Mouse (Mus musculus) left cerebral cortex, postnatal 10 days (tissue): ENCODE data around the gene Taf1b. TPM values are rescaled to one million over a fixed set of nuclear protein-coding genes. Genes with fewer than 3 reads are reported as not detected.

Experiments used
- DNase-seq, 2 experiments: peaks; one replicate each; pipeline ENCODE4 v3.0.0; 2021 to 2022; ENCODE audit warnings: low spot score in 2 of 2, mixed read lengths in 1 of 2; ENCODE audit errors: extremely low spot score in 1 of 2
- intact Hi-C: fragments of 180-260 bp; cut with DNase I; formaldehyde crosslinking; loops from one replicate; pipeline ENCODE4 v1.15.1; 2025
- total RNA-seq, 2 experiments: library from RNA; stranded (reverse); gene quantifications; 2 replicates each; pipeline ENCODE4 v1.2.3; 2021

The Taf1b gene
- total RNA-seq, 2 experiments from 2014 or later, result 34.8 to 36.1 TPM

DNA sequence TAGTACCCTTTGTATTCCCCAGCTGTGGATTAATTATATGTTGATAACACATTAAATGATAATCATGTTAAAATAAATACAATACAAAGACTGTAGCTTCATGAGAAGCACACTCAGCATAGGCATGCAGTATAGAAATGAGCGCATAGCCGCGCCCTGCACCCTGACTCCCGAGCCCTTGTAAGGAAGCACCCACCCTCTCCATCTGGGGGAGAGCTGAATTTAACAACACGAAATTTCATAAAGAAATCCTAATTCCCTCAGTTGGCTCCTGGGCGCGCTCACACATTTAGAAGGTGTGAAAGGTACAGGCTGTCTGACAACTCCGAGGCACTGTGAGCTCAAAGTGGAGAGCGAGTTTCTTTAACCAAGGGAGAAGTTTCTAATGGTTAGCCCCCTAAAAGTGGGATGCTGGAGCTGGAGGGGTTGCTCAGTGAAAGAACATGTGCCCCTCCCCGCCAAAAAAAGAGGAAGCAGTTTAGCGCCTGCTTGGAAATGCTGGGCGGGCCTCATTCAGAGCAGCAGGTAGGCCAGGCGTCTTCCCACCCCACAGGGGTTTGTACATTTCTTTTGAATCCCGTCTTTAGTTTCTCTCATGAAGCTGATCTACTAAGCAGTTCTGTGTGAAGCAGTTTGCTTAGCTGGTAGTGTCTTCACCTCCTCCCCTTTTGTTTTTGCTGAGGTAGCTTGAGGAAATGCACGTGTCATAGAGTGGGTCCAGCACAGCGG lies 43.4 kb downstream of the Taf1b start:
- intact Hi-C loops, result no loop called here
- no peak for DNase-seq

DNA sequence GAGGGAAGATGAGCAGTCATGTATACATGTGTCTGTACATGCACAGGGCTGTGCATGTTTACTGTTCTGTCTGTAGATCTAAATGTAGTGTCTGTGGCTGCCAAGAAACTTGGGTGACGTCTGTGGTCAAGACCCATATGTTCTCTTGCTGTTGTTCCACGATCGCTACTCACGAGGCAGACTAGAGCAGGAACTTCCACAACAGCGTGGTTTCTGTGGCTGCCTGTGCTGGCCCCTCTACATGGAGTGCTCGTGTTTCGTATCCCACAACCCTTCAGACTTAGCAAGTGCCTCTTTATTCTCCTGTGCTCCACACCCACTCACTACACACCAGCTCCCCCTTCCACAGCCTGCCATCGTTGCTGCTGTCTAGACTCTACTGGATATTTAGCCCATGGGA lies 49.5 kb downstream of the Taf1b start:
- no peak for DNase-seq
- intact Hi-C loops, result no loop called here

GRCm38 (mm10) chr12:24548885-24549284 lies 50.7 kb downstream of the Taf1b start:
- intact Hi-C loops, result no loop called here
- no peak for DNase-seq

DNA sequence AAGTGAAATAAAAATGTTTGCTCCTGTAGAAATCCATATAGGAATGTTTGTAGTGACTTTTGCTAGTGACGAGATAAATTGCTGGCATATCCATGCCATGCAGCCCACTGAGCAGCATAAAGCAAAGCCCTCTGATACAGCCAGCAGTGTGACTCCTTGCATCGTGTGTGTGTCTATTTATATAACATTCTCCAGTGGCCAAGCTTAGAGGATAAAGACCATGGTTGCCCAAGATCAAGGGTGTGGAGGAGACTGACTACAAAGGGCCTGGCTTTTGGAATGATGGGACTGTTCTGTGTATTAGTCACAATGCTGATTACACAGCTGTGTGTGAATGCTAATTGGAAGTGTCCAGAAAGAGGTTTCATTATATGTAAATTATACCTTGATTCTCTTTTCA lies 54.4 kb downstream of the Taf1b start:
- intact Hi-C loops, result no loop called here
- no peak for DNase-seq

- intact Hi-C loops, result no loop called here
- DNase-seq, result no peak
Measured at GRCm38 (mm10) chr12:24555976-24556375, 57.8 kb downstream of the Taf1b start.

- DNase-seq, result no peak
- intact Hi-C loops, result no loop called here
Measured at GRCm38 (mm10) chr12:24563395-24563960, 65.3 kb downstream of the Taf1b start.

DNA sequence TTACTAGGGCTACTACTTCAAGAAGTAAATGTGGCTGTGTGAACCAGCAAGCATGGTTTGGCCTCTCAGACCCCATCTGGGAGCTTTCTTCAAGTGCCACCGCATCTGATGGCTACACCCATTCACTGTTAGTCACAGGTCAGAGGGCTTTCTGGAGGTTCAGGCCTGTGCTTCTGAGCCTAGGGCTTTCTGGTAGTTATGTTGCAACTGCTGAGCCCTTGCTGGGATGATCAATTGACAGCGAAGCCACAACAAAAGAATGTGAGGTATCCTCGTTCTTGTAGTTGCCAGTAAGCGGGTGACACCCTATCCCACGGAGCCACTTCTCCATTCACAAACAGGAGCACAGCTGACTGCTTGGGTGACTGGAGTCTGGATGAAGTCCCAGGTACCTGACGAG lies 67.2 kb downstream of the Taf1b start:
- intact Hi-C loops, result no loop called here
- no peak for DNase-seq

DNA sequence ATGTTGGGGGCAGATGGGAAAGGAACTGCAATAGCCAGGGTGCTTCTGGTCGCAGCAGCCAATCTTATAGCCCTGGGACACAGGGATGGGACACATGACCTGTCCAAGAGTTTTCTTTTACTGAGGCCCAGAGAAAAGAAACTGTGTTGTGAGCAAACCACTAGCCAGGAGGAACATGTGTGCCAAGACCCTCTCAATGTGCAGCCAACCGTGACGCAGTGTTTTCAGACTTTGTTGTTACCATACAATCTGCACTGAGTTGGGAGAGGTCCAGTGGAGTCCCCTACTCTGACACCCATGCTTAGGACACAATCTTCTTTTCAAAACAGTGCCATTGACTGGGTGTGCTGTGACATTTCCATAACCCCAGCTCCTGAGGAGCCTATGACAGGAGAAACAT lies 69.4 kb downstream of the Taf1b start:
- no peak for DNase-seq
- intact Hi-C loops, result no loop called here

GRCm38 (mm10) chr12:24571523-24572392 lies 73.6 kb downstream of the Taf1b start, which contains the start of gene Grhl1:
Gene Grhl1 (plus strand): TSS chr12:24572283.
- intact Hi-C loops, result loop anchor here (5.0 kb wide), 2 partner anchors 34 to 49 kb away; no protein-coding TSS in a partner anchor
- peak; percentile 90 to 97 for DNase-seq

DNA sequence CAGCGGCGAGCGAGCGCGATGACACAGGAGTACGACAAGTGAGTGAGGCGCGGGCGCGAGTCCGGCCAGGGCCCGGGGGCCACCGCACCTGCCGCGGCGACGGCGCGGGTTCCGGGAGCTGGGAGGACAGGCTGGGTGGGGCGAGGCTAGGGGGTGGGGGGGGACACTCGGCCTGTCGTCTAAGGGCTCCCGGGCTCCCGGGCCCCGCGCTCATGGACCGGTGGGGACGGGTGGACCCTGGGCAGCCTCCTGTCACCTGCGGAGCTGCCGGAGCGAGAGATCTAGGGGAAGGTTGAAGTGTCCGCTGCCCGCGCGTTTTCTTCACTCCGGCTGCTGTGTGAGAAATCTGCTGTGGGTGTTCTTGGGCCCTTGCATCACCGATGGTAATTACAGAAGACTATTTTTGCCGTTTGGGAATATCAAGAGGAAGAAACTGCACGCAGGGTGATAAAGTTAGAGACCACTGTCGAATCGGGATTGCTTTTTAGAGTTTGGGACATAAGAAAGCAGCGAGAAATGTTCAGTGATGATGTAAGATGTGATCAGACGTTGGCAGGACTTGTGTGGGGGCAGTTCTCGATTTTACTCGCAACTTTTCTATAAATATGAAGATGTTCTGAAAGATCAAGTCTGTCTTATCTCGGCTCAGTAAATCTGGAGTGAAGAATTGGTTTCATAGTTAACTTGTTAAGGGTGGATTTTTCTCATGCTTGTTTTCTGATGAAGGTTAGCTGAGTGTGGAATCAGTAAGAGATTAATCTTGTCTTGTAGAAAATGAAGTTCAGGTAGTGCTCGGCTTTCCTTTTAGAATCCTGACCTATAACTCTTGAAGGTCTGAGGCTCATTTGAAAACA lies 74.5 kb downstream of the Taf1b start:
- intact Hi-C loops, result loop anchor here (5.0 kb wide), 2 partner anchors 35 to 50 kb away; no protein-coding TSS in a partner anchor
- DNase-seq, result no peak

- intact Hi-C loops, result loop anchor here (5.0 kb wide), 2 partner anchors 36 to 51 kb away; no protein-coding TSS in a partner anchor
- no peak for DNase-seq
Measured at GRCm38 (mm10) chr12:24573275-24573580, 75.1 kb downstream of the Taf1b start.

GRCm38 (mm10) chr12:24574870-24575269 lies 76.7 kb downstream of the Taf1b start:
- no peak for DNase-seq
- intact Hi-C loops, result loop anchor here (5.0 kb wide), 2 partner anchors 38 to 53 kb away; no protein-coding TSS in a partner anchor

DNA sequence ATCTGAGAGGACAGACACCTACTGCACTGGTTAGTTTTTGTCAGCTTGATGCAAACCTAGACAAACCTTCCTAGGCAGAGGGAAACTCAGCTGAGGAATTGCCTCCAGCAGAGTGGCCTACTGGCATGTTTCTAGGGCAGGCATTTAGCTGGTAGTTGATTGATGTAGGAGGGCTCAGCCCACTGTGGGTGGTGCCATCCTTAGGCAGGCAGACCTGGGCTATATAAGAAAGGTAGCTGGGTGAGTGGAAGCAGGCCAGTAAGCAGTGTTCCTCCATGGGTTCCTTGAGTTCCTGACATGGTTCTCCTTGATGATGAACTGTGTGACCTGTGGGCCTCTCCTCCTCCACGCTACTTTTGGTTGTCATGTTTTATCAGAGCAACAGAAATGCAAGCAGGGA lies 82.3 kb downstream of the Taf1b start:
- DNase-seq, result no peak
- intact Hi-C loops, result no loop called here

DNA sequence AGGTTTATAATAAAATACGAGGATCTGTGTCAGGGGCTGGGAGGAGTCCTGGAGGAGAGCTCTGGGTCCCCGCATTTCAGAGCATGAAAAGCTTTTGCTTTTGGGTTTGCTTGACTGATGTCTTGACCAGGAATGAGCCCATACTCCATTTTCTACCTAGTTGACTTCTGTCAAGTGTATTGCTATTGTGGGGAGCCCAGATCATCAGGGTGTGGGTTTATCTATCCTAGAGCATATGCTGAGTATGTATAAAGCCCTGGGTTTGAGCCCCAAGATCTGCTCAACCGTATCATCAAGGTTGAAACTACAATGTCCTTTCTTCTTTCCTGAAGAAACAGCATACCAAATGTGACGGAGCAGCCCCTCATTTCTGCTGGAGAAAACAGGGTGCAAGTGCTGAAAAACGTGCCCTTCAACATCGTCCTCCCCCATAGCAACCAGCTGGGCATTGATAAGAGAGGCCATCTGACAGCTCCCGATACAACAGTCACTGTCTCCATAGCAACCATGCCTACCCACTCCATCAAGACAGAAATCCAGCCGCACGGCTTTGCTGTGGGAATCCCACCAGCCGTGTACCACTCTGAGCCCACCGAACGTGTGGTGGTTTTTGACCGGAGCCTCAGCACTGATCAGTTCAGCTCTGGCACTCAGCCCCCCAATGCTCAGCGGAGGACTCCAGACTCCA lies 83.0 kb downstream of the Taf1b start:
- no peak for DNase-seq
- intact Hi-C loops, result no loop called here

DNA sequence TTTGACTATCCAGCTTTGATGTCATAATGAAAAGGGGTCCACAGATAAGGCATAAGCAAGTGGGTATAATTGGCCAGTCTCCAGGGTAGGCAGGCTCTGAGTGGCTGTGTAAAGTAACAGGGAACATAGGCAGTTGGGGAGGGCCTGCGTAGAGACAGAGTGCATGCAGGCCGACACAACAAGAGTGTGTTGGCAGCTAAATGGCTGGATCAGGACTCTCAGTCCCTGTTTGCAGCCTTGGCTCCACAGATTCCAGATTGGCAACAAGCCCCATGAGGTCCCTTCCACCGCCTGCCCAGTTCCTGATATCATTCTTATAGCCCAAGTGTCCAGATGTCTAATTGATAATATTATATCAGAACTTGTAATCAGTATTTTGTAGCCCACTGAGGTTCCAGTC lies 85.5 kb downstream of the Taf1b start:
- DNase-seq, result no peak
- intact Hi-C loops, result no loop called here

DNA sequence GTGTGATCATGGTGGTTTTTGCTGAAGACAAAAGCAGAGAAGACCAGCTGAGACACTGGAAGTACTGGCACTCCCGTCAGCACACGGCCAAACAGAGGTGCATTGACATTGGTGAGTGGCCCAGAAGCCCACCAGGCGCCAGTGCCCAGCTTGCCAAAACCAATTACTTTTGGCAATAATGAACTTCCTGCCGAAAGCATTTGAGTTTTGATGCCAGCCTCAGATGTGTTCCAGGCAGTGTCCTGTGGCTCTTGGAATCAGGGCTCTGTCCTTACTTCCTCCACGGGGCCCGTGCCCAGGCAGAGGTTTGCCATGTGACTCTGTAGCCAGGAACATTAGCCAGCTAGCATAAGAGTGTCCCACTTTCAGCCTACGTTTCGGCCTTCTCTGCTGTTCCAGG lies 86.7 kb downstream of the Taf1b start:
- peak in 1 of 2 experiments; percentile 56 for DNase-seq
- intact Hi-C loops, result no loop called here

DNA sequence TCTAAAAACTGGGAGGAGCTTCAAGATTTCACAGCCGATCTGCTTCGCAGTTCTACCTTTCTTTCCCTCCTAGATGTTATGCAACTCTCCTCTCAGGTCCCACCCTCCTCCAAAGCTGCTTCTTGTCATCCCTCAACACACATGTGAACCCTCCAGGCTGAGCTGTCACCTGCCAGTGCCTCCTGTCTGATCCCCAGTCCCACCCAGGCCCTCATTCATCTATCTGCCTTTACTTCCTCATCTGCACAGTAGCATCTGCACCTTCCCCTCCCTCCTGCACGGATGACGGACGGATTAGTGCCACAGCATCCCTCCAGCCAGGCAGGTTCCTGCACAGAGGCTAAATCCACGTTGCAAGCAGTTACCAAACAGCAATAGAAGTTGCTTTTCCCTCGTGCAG lies 88.0 kb downstream of the Taf1b start:
- no peak for DNase-seq
- intact Hi-C loops, result no loop called here

- intact Hi-C loops, result no loop called here
- DNase-seq, result no peak
Measured at GRCm38 (mm10) chr12:24590371-24590770, 92.2 kb downstream of the Taf1b start.
